Comparison of ENCODE assay signal across 1 mouse cellular context in the genomic region with DNA sequence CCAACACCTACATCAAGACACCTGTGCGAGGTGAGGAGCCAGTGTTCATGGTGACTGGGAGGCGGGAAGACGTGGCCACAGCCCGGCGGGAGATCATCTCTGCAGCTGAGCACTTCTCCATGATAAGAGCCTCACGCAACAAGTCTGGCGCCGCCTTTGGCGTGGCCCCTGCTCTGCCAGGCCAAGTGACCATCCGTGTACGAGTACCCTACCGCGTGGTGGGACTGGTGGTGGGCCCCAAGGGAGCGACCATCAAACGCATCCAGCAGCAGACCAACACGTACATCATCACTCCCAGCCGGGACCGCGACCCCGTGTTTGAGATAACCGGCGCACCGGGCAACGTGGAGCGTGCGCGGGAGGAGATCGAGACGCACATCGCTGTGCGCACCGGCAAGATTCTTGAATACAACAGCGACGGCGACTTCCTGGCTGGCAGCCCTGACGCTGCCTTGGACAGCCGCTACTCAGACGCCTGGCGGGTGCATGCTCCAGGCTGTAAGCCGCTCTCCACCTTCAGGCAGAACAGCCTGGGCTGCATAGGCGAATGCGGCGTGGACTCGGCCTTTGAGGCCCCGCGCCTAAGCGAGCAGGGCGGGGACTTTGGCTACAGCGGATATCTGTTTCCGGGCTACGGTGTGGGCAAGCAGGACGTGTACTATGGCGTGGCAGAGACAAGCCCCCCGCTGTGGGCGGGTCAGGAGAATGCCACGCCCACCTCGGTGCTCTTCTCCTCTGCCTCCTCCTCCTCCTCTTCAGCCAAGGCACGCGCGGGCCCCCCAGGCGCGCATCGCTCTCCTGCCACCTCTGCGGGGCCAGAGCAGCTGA.
A peak's percentile ranks its signal among the peaks of the same experiment; 100 is the strongest.
TF ChIP-seq lines count a peak whose summit lies in the region.

No protein-coding gene starts in this region.

TF ChIP-seq in MEL, 35 proteins besides CTCF, POLR2A, EP300 and RAD21:
- peak; percentile 31; the same call in 1 of the 2 replicates for TF ChIP-seq MXI1 (IDR thresholded peaks at IDR 0.05; ENCODE audit: low read depth, low read length)
- peak; percentile 65 for TF ChIP-seq NRF1 (IDR thresholded peaks at IDR 0.05; ENCODE audit: insufficient read depth, low read depth, low read length, poor library complexity, severe bottlenecking)
- no peak for TF ChIP-seq JUND (IDR thresholded peaks at IDR 0.05; ENCODE audit: low read depth, low read length)
- peak; percentile 58 for TF ChIP-seq NELFE (IDR thresholded peaks at IDR 0.05; ENCODE audit: low read depth, low read length)
- TF ChIP-seq HCFC1 (IDR thresholded peaks at IDR 0.05; ENCODE audit: low read depth, low read length): 0 out of 2 replicates have a peak, but pooled peaks have one; percentile 28
- TF ChIP-seq MAX (IDR thresholded peaks at IDR 0.05; ENCODE audit: low read length): peak; percentile 53; the same call in 1 of the 2 replicates
